ENCODE assay signal across 8 mouse cellular contexts in the genomic region with DNA sequence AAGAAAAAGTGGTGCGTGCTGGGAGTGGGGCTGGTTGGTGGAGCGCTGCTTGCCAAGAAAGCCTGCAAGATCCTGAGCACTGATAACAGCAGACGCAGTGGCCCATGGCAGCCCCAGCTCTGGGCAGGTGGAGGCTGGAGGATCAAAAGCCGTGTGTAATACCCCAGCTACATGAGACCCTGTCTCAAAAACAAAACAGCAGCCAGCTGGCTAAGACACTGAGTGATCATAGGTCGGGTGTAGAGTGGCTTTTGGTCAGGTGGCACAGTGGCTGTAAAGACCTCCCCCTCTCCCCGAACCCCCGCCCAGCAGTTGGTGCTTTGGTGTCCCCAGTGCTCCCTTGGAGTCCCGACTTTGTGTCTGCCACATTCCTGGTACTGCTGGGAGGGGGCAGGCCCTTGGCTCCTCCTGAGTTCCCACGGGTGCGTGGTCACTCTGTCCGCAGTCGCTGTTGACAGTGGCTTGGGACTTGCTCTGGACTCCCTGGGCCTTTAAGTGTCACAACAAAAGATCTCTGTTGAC. TPM values are rescaled to one million over a fixed set of nuclear protein-coding genes. Genes with fewer than 3 reads are reported as not detected.
DNase-seq lines count a peak whose midpoint lies in the region; ATAC-seq lines count a peak whose summit lies in the region.

No protein-coding gene starts in this region.

- H3K4me1 ChIP-seq in heart, embryonic 10.5 days = peaks cover 68% of the 10 kb centered on the region
- H3K4me1 ChIP-seq in embryonic facial prominence, embryonic 13.5 days = peaks cover 76% of the 10 kb centered on the region
- H3K4me1 ChIP-seq in neural tube, embryonic 12.5 days = peaks cover 50% of the 10 kb centered on the region

- peak overlapping the region; percentile 69 for H3K4me2 ChIP-seq in embryonic facial prominence, embryonic 13.5 days
- peak overlapping the region; percentile 57 for H3K4me2 ChIP-seq in neural tube, embryonic 12.5 days (replicated peaks)

- H3K9me3 ChIP-seq in heart, embryonic 10.5 days = no peaks in the 10 kb centered on the region
- peaks cover 4% of the 10 kb centered on the region; the same call in 1 of the 2 replicates for H3K9me3 ChIP-seq in embryonic facial prominence, embryonic 13.5 days
- no peaks in the 10 kb centered on the region for H3K9me3 ChIP-seq in neural tube, embryonic 12.5 days

- H3K27me3 ChIP-seq in heart, embryonic 10.5 days (ENCODE audit: insufficient read depth, poor library complexity, severe bottlenecking) = no peaks in the 10 kb centered on the region
- no peaks in the 10 kb centered on the region for H3K27me3 ChIP-seq in embryonic facial prominence, embryonic 13.5 days
- no peaks in the 10 kb centered on the region for H3K27me3 ChIP-seq in neural tube, embryonic 12.5 days (replicated peaks)

- peak overlapping the region; percentile 65 for H3K9ac ChIP-seq in embryonic facial prominence, embryonic 13.5 days
- H3K9ac ChIP-seq in neural tube, embryonic 12.5 days = peak overlapping the region; percentile 26; the same call in 1 of the 2 replicates

- 2% methylated on average over 12 of the region's 12 CpGs for WGBS in heart, embryonic 10.5 days
- 2% methylated on average over 12 of the region's 12 CpGs for WGBS in embryonic facial prominence, embryonic 13.5 days
- WGBS in neural tube, embryonic 12.5 days = 1% methylated on average over 12 of the region's 12 CpGs

- ATAC-seq in embryonic facial prominence, embryonic 13.5 days (ENCODE audit: insufficient number of reproducible peaks, insufficient read depth, low FRiP score, low TSS enrichment, low read depth) = no peak
- peak; percentile 74 for ATAC-seq in neural tube, embryonic 12.5 days (ENCODE audit: low FRiP score, low read depth)

- DNase-seq in heart, embryonic 10.5 days (ENCODE audit: low spot score) = no peak
- no peak for DNase-seq in heart, postnatal 4 days
- peak; percentile 16 for DNase-seq in A20 (ENCODE audit: low read depth, low spot score)
- DNase-seq in kidney, postnatal 10 days = peak; percentile 50
- DNase-seq in right cerebral cortex, adult 2 months (ENCODE audit: low spot score in 2 of 2) = no peak
- no peak for DNase-seq in cerebellum, adult 11 months

- peak overlapping the region; percentile 93 for H3K27ac ChIP-seq in heart, embryonic 10.5 days
- peak overlapping the region; percentile 99 for H3K27ac ChIP-seq in embryonic facial prominence, embryonic 13.5 days
- H3K27ac ChIP-seq in neural tube, embryonic 12.5 days = peak overlapping the region; percentile 47; the same call in 1 of the 2 replicates

- H3K4me3 ChIP-seq in heart, embryonic 10.5 days = peak overlapping the region; percentile 59
- H3K4me3 ChIP-seq in embryonic facial prominence, embryonic 13.5 days = peak overlapping the region; percentile 36
- peak overlapping the region; percentile 23; the same call in 1 of the 2 replicates for H3K4me3 ChIP-seq in neural tube, embryonic 12.5 days

- H3K36me3 ChIP-seq in heart, embryonic 10.5 days = peaks cover 29% of the 10 kb centered on the region
- H3K36me3 ChIP-seq in embryonic facial prominence, embryonic 13.5 days = peaks cover 29% of the 10 kb centered on the region
- H3K36me3 ChIP-seq in neural tube, embryonic 12.5 days = peaks cover 19% of the 10 kb centered on the region

RNA-seq across cellular contexts. Expression of gene Ap5z1, which starts 23.8 kb away (rescaled TPM):
- 8.7 and 11.1 TPM in 2 replicates for polyA plus RNA-seq in heart, embryonic 10.5 days (2016; fragmentation: Nextera tagmentation; extraction: Ambion mirVana)
- total RNA-seq in heart, postnatal 4 days (2021) = 1 to 10 TPM; 6.0 to 8.2 TPM
- polyA plus RNA-seq in embryonic facial prominence, embryonic 13.5 days (2015; fragmentation: Nextera tagmentation; extraction: Ambion mirVana) = 8.9 and 9.7 TPM in 2 replicates
- polyA plus RNA-seq in neural tube, embryonic 12.5 days (2016; fragmentation: Nextera tagmentation; extraction: Ambion mirVana) = 15.7 and 17.7 TPM in 2 replicates

RNA-seq across cellular contexts. Expression of gene Foxk1, which starts 38.7 kb away (rescaled TPM):
- polyA plus RNA-seq in heart, embryonic 10.5 days (2016; fragmentation: Nextera tagmentation; extraction: Ambion mirVana) = 3.3 and 4.5 TPM in 2 replicates
- total RNA-seq in heart, postnatal 4 days (2021) = 10 to 100 TPM; 18.2 to 19.0 TPM
- 5.0 and 6.3 TPM in 2 replicates for polyA plus RNA-seq in embryonic facial prominence, embryonic 13.5 days (2015; fragmentation: Nextera tagmentation; extraction: Ambion mirVana)
- polyA plus RNA-seq in neural tube, embryonic 12.5 days (2016; fragmentation: Nextera tagmentation; extraction: Ambion mirVana) = 6.2 and 7.2 TPM in 2 replicates

Comparison
In these comparisons a context has a peak if more than half of its experiments do, and no peak if none do; other contexts are left out.
1. DNase-seq: peak in A20 (single experiment) and kidney, postnatal 10 days (single experiment); none in heart, embryonic 10.5 days (single experiment), heart, postnatal 4 days (single experiment), right cerebral cortex, adult 2 months (0 of 2) and cerebellum, adult 11 months (single experiment).
2. H3K27ac ChIP-seq: peak in every context shown above with its lines; median percentile 99 in embryonic facial prominence, embryonic 13.5 days; 93 in heart, embryonic 10.5 days; 47 in neural tube, embryonic 12.5 days.
3. Peak in every context shown above with its lines, with median percentiles within 50 percentile points of each other: H3K4me3 ChIP-seq.